Mouse (Mus musculus) embryonic facial prominence, embryonic 10.5 days (tissue): ENCODE measurements around the gene Gm21970. TPM values are rescaled to one million over a fixed set of nuclear protein-coding genes. Genes with fewer than 3 reads are reported as not detected.
A peak's percentile ranks its signal among the peaks of the same experiment; 100 is the strongest.
"Not testable (repeated sequence)": the region's sequence is repeated elsewhere in the genome, so short reads cannot be mapped to it uniquely, and the experiment has no call there.

ENCODE experiments used
- DNase-seq: peaks from one replicate; pipeline ENCODE4 v3.0.0-alpha.2; 2017; ENCODE audit warnings: low spot score
- H3K27ac ChIP-seq: fragments of 300-500 bp; sonication (generic); replicated peaks from 2 replicates; pipeline ENCODE4 v1.5.1; 2016; ENCODE audit warnings: mild to moderate bottlenecking
- H3K27me3 ChIP-seq: fragments of 300-500 bp; sonication (generic); replicated peaks from 2 replicates; pipeline ENCODE4 v1.6.1; 2016; ENCODE audit warnings: low read depth, mild to moderate bottlenecking; ENCODE audit not compliant: poor library complexity, severe bottlenecking
- H3K36me3 ChIP-seq: fragments of 300-500 bp; sonication (generic); replicated peaks from 2 replicates; pipeline ENCODE4 v1.6.1; 2016; ENCODE audit warnings: mild to moderate bottlenecking, moderate library complexity
- H3K4me1 ChIP-seq: fragments of 300-500 bp; sonication (generic); 2 replicates; pipeline ENCODE4 v1.6.1; 2016
- H3K4me3 ChIP-seq: fragments of 300-500 bp; sonication (generic); 2 replicates; pipeline ENCODE4 v1.5.1; 2016; ENCODE audit warnings: mild to moderate bottlenecking, moderate library complexity
- H3K9me3 ChIP-seq: fragments of 300-500 bp; sonication (generic); 2 replicates; pipeline ENCODE4 v1.6.1; 2016; ENCODE audit warnings: mild to moderate bottlenecking
- WGBS: fragments of 180-500 bp; shearing (Covaris S2); methylation state at CpG from one replicate; pipeline ENCODE4 v1.1.7; 2016; 5-methylcytosine and 5-hydroxymethylcytosine counted together
- polyA plus RNA-seq: library from polyadenylated mRNA; unstranded; fragments of >200 nt; fragmentation: Nextera tagmentation; extraction: Ambion mirVana; gene quantifications from 2 replicates; pipeline ENCODE4 v1.2.1, GENCODE M21; 2016

The Gm21970 gene
- polyA plus RNA-seq, 1 experiment from 2014 or later = not detected

DNA sequence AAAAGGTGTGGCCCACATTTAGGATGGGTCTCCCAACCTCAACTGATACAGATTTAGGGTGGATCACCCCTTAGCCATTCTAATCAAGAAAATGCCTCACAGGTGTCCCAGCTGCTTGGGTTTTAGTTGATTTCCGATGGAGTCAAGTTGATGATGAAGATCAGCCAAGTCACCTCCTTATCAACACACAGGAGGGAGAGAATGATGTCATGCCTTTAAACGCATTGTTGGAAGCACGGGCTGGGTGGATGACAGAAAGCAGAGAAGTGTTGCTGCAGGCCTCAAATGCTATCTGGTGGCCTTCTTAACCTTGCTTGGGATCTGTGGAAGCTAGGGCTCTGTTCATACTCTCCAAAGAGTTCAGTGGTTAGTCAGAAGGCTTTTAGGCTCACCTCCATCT, 42.6 kb downstream of the Gm21970 start:
- H3K4me3 ChIP-seq = no peak overlapping the region
- H3K4me1 ChIP-seq = peaks cover 10% of the 10 kb centered on the region; the same call in 1 of the 2 replicates
- no peaks in the 10 kb centered on the region for H3K36me3 ChIP-seq
- no peaks in the 10 kb centered on the region for H3K9me3 ChIP-seq
- H3K27ac ChIP-seq = no peak overlapping the region
- 91% methylated on average over 3 of the region's 3 CpGs for WGBS
- no peak for DNase-seq
- H3K27me3 ChIP-seq = no peaks in the 10 kb centered on the region

DNA sequence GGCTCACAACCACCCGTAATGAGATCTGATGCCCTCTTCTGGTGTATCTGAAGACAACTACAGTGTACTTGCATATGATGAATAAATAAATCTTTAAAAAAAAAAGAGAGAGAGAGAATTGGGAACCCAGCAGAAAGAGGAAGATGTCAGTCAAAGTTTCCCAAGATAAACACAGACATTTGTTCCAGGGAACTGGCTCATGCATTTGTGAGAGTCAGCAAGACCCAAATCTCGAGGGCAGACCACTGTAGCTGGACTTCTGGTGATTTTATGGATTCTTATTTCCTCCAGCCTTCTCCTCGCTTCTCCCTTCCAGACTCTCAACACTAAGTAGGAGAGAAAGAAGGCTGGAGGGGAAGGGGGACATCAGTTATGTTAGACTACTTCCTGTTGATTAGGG, 46.6 kb downstream of the Gm21970 start:
- 73% methylated on average over 3 of the region's 3 CpGs for WGBS

DNA sequence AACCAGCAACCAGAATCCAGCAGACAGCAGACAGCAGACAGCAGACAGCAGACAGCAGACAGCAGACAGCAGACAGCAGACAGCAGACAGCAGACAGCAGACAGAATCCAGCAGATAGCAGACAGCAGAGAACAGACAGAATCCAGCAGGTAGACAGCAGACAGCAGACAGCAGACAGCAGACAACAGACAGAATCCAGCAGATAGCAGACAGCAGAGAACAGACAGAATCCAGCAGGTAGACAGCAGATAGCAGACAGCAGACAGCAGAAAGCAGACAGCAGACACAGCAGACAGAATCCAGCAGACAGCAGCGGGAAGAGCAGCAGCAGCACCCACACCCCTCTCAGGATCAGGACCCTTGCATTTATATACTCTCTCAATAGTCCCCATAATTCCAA, 47.1 kb downstream of the Gm21970 start:
- H3K4me1 ChIP-seq = peaks cover 24% of the 10 kb centered on the region
- not testable (repeated sequence) for H3K36me3 ChIP-seq, H3K27me3 ChIP-seq, H3K4me3 ChIP-seq, H3K9me3 ChIP-seq, H3K27ac ChIP-seq, DNase-seq
- WGBS = 89% methylated on average over 1 of the region's 1 CpGs

More for the DNA sequence above, 46.6 kb downstream of the Gm21970 start:
- no peak for DNase-seq
- H3K9me3 ChIP-seq = no peaks in the 10 kb centered on the region
- no peaks in the 10 kb centered on the region for H3K36me3 ChIP-seq
- H3K27ac ChIP-seq = no peak overlapping the region
- no peaks in the 10 kb centered on the region for H3K27me3 ChIP-seq
- H3K4me1 ChIP-seq = peaks cover 24% of the 10 kb centered on the region
- H3K4me3 ChIP-seq = no peak overlapping the region

DNA sequence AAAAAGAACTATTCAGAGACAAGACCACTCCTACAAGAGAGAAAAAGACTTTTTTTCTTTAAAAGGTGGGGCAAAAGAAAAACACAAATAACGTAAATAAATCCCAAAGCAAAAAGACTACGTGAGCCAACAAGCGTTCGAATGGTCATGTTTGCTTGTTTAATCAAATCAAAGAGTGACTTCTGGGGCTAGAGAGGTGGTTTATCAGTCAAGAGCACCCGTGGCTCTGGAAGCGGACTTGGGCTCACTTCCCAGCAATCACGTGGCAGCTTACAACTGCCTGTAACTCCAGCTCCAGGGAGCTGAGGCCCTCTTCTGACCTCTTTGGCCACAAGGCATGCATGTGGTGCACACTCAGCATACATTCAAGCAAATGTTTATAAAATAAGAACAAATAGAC, 49.8 kb downstream of the Gm21970 start:
- H3K9me3 ChIP-seq = no peaks in the 10 kb centered on the region
- no peaks in the 10 kb centered on the region for H3K36me3 ChIP-seq
- DNase-seq = no peak
- 68% methylated on average over 7 of the region's 7 CpGs for WGBS
- 0 out of 2 replicates have a peak overlapping the region, but pooled peaks have one; percentile 1 for H3K27ac ChIP-seq
- H3K4me1 ChIP-seq = peaks cover 24% of the 10 kb centered on the region
- H3K4me3 ChIP-seq = no peak overlapping the region
- no peaks in the 10 kb centered on the region for H3K27me3 ChIP-seq

DNA sequence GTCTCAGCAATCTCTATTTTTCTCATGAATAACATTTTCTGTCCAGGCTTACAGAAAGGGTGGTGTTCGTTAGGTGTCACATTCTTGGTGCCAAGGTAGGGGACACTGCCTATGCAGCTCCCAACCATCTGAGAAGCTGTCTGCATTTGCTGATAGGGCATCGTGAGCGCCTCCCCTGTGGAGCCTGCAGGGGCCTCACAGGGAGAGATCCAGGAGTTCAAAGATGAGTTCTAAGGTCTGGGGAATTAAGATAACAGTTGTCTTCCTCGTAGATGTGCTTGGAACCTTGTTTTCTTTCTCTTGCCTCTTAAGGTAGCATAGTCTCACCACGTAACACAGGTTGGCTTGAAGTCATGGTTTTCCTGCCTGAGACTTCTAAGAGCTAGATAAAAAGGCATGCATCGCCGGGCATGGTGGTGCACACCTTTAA, 50.3 kb downstream of the Gm21970 start:
- H3K4me3 ChIP-seq = no peak overlapping the region
- peaks cover 27% of the 10 kb centered on the region for H3K4me1 ChIP-seq
- H3K9me3 ChIP-seq = no peaks in the 10 kb centered on the region
- no peaks in the 10 kb centered on the region for H3K36me3 ChIP-seq
- H3K27ac ChIP-seq = no peak overlapping the region
- DNase-seq = no peak
- no peaks in the 10 kb centered on the region for H3K27me3 ChIP-seq
- 83% methylated on average over 7 of the region's 7 CpGs for WGBS

DNA sequence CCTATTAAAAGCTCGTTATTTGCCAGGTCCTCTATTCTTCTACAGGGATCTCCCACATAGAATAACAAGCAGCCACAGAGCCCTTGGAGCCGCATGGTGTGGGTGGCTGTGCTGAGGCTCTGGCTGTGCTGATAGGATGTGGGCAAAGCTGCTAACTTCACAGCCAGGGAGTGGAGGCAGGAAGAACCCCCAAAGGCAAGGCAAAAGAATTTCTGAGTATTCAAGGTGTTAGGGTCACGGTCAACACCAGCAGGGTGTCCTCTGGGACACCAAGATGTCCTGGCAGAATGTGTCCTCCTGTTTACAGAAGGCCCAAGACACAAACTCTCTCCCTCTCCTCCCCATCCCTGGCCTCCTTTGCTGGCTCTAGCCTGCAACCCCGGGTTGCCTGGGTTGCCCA, 50.9 kb downstream of the Gm21970 start:
- peak overlapping the region; percentile 57; the same call in 1 of the 2 replicates for H3K27ac ChIP-seq
- H3K9me3 ChIP-seq = no peaks in the 10 kb centered on the region
- no peaks in the 10 kb centered on the region for H3K27me3 ChIP-seq
- WGBS = 75% methylated on average over 4 of the region's 4 CpGs
- H3K4me3 ChIP-seq = no peak overlapping the region
- DNase-seq = no peak
- H3K4me1 ChIP-seq = peaks cover 33% of the 10 kb centered on the region
- H3K36me3 ChIP-seq = no peaks in the 10 kb centered on the region

DNA sequence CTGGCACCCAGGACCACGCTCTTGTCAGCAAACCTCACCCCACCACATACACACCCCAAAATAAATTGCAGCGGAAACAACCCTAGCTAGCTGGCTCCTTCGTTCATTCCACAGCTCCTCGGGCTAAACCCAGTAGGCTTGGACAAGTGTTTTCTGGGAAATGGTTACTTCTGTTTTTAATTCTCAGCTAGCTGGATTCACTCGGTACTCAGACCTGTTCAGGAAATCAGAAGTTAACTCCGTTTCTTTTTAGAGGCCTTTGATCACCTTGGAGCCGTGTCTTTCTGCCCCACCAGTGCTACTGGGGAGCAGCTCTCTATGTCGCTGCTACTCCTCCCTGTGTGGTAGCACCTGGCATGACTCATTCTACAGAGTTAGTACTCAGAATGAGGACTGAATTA, 51.7 kb downstream of the Gm21970 start:
- H3K9me3 ChIP-seq = no peaks in the 10 kb centered on the region
- H3K4me1 ChIP-seq = peaks cover 34% of the 10 kb centered on the region

DNA sequence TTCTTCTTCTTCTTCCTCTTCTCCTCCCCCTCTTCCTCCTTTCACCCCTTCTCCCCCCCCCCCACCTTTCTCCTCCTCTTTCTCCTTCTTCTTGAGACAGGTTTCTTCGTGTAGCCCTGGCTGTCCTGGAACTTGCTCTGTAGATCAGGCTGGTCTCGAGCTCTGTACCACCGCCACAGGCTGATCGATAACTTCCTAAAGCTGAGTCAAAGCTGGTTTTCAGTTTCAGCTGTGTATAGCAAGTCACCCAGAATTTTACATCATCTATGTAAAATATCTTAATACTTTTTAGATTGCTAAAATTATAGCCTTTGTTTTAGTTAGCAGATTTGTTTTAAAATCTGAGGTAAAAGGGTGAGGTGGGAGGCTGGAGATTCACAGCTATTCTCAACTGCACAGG, 53.3 kb downstream of the Gm21970 start:
- peaks cover 34% of the 10 kb centered on the region for H3K4me1 ChIP-seq
- no peak overlapping the region for H3K4me3 ChIP-seq
- H3K36me3 ChIP-seq = no peaks in the 10 kb centered on the region
- H3K9me3 ChIP-seq = no peaks in the 10 kb centered on the region
- H3K27ac ChIP-seq = no peak overlapping the region
- WGBS = 86% methylated on average over 4 of the region's 4 CpGs
- no peak for DNase-seq
- H3K27me3 ChIP-seq = no peaks in the 10 kb centered on the region

More for the DNA sequence above, 51.7 kb downstream of the Gm21970 start:
- Histone ChIP-seq H3K27ac (0 out of 2 replicates have a peak overlapping the region, but pooled peaks have one; percentile 57), H3K27me3 (no peaks in the 10 kb centered on the region), H3K36me3 (no peaks in the 10 kb centered on the region), H3K4me3 (no peak overlapping the region)
- WGBS = 71% methylated on average over 8 of the region's 8 CpGs
- no peak for DNase-seq

DNA sequence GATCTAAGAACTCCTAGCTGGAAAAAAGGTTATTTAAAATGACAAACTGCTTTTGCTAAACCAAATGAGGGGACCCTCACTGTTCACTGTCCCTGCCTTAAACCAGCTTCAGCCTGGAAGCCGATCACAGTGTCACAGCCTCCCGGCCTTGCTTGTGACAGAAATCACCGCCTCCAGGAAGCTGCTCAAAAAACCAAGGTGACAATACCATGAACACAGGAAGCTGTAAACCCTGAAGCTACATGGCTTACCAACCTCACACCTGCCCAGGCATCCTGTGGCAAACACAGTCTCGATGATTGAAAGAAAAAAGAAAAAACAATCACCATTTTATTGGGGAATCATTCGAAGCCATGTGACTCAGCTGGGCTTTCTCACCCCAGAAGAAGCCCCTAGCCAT, 54.0 kb downstream of the Gm21970 start:
- H3K9me3 ChIP-seq = no peaks in the 10 kb centered on the region
- H3K4me1 ChIP-seq = peaks cover 34% of the 10 kb centered on the region
- no peaks in the 10 kb centered on the region for H3K27me3 ChIP-seq
- 0 out of 2 replicates have a peak overlapping the region, but pooled peaks have one; percentile 4 for H3K27ac ChIP-seq
- no peak overlapping the region for H3K4me3 ChIP-seq
- DNase-seq = no peak
- H3K36me3 ChIP-seq = no peaks in the 10 kb centered on the region
- 83% methylated on average over 5 of the region's 5 CpGs for WGBS

DNA sequence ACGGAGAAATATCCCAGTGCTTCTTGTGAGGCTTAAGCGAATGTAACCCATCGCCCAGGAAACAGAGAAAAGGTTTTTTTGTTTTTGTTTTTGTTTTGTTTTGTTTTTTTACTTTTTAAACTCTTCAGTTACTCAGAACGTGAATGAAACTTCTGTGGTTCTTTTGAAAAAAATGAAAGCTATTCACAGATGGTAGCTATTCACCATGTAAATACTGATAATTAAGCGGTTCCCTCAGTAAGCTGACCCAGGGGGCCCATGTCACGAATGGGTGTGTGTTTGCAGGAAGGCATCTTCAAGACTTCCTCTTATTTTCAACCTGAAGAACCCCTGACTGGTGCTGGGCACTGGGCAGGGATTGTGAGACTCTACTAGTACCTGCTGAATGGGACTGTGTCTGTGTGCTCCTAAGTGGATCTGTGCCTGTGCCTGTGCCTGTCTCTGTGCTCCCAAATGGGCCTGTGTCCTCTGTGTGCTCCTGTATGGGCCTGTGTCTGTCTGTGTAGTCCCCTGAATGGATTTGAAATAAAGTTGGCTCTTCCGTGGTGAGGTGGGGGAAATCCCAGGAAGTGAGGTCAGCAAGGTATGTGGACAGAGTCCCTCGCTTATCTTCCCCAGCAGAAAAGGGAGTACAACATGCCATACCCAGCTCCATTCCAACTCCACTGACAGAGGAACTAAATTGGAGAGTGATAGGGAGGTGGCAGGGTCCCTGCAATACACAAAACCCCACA, 55.4 kb downstream of the Gm21970 start:
- H3K4me1 ChIP-seq = peaks cover 20% of the 10 kb centered on the region
- H3K27ac ChIP-seq = peak overlapping the region; percentile 70
- no peaks in the 10 kb centered on the region for H3K36me3 ChIP-seq
- H3K4me3 ChIP-seq = no peak overlapping the region
- 67% methylated on average over 8 of the region's 8 CpGs for WGBS
- no peaks in the 10 kb centered on the region for H3K9me3 ChIP-seq
- no peaks in the 10 kb centered on the region for H3K27me3 ChIP-seq
- peak; percentile 29 for DNase-seq

DNA sequence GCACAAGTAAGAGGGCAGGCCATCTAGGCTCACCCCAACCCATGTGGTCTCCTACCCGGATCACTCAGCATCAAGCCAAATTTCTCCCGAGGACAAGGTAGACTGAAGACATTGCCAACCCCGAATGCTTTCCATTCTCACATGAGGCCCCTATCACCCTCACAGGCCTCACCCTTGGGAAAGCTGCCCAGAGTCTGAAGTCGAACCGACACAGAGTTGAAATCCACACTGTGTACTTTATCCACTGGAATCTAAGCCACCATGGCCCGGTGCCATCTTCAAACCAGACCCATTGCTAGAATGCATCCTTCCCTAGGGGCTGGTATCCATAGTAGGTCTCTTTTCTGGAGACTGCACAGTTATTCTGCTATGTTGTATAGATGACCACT, 56.0 kb downstream of the Gm21970 start:
- whole genome bisulfite sequencing = 95% methylated on average over 6 of the region's 6 CpGs
- peak overlapping the region; percentile 70; the same call in 1 of the 2 replicates for H3K27ac ChIP-seq
- no peak for DNase-seq
- H3K27me3 ChIP-seq = no peaks in the 10 kb centered on the region
- no peak overlapping the region for H3K4me3 ChIP-seq
- no peaks in the 10 kb centered on the region for H3K9me3 ChIP-seq
- peaks cover 20% of the 10 kb centered on the region for H3K4me1 ChIP-seq
- H3K36me3 ChIP-seq = no peaks in the 10 kb centered on the region

DNA sequence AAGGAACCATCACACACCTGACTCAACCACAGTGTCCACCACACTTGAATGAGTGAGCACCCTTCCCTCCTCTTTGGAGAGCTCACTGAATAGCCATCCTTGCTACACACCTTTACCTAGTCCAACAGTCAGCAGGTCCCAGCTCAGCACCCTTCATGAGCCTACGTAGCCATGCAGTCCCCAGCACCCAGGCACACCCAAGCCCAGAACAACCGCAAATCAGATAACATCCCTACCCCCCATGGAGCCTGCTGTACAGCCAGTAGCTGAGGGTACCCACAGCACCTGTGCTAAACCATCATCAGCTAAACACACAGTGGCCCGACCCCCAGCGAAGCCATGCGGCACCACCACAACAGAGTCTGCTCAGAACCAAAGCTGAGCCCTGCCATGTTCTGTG, 56.6 kb downstream of the Gm21970 start:
- peaks cover 15% of the 10 kb centered on the region for H3K4me1 ChIP-seq
- no peaks in the 10 kb centered on the region for H3K36me3 ChIP-seq
- no peak overlapping the region for H3K27ac ChIP-seq
- DNase-seq = no peak
- 93% methylated on average over 5 of the region's 5 CpGs for WGBS
- no peaks in the 10 kb centered on the region for H3K9me3 ChIP-seq
- no peaks in the 10 kb centered on the region for H3K27me3 ChIP-seq
- no peak overlapping the region for H3K4me3 ChIP-seq

DNA sequence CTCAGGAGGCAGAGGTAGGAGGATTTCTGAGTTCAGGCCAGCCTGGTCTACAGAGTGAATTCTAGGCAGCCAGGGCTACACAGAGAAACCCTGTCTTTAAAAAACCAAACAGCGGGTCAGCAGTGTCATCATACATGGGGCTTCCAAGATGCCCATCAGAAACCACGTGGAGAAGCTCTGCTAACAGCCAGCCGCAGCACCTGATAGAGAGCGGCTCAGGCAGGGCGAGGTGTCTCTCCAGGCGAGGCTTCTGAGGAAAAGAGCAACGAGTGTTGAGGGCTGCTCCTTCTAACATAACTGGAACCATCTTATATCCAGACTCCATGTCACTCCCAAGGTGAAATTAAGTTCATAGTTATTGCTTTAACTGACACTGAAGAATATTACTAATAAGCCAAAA, 57.4 kb downstream of the Gm21970 start:
- H3K4me1 ChIP-seq = peaks cover 11% of the 10 kb centered on the region
- no peaks in the 10 kb centered on the region for H3K36me3 ChIP-seq
- WGBS = 83% methylated on average over 7 of the region's 7 CpGs
- no peak overlapping the region for H3K27ac ChIP-seq
- H3K9me3 ChIP-seq = no peaks in the 10 kb centered on the region
- H3K27me3 ChIP-seq = no peaks in the 10 kb centered on the region
- H3K4me3 ChIP-seq = no peak overlapping the region
- no peak for DNase-seq
